Mouse (Mus musculus) megakaryocyte-erythroid progenitor cell, adult 5 weeks (primary cell): Measurements from ENCODE around the gene Polr2g. TPM values are rescaled to one million over a fixed set of nuclear protein-coding genes. Genes with fewer than 3 reads are reported as not detected.

ENCODE experiments used
- polyA plus RNA-seq: library from polyadenylated mRNA; stranded (reverse); fragments of >175 nt; gene quantifications from 2 replicates; pipeline ENCODE4 v1.2.3, GENCODE M21; 2012

Polr2g gene
- polyA plus RNA-seq = 5.0 and 6.5 TPM in 2 replicates

GRCm38 (mm10) chr19:8798264-8798946 is at the start of gene Polr2g:
Gene Polr2g, minus strand, starts transcription at chr19:8798577.

GRCm38 (mm10) chr19:8839103-8839907 is 40.9 kb upstream of the Polr2g start, which contains the start of gene Gng3:
Gene Gng3, minus strand, starts transcription at chr19:8839194.

GRCm38 (mm10) chr19:8837251-8837791 is 38.9 kb upstream of the Polr2g start, which contains the start of gene Bscl2:
Gene Bscl2, plus strand, starts transcription at chr19:8837467.

GRCm38 (mm10) chr19:8829660-8830059 is 31.3 kb upstream of the Polr2g start, which contains the start of gene AC129217.1:
Gene AC129217.1, plus strand, starts transcription at chr19:8829773.

GRCm38 (mm10) chr19:8819596-8820423 is 21.4 kb upstream of the Polr2g start, which contains the start of gene Hnrnpul2:
Gene Hnrnpul2, plus strand, starts transcription at chr19:8820010.

GRCm38 (mm10) chr19:8818801-8819595 is 20.6 kb upstream of the Polr2g start, which contains the start of gene Ttc9c:
Gene Ttc9c, minus strand, starts transcription at chr19:8819333.

GRCm38 (mm10) chr19:8802130-8802821 is 3.9 kb upstream of the Polr2g start, which contains the start of gene Zbtb3:
Gene Zbtb3, plus strand, starts transcription at chr19:8802555.

GRCm38 (mm10) chr19:8786008-8786781 is 12.2 kb downstream of the Polr2g start, which contains the start of gene Taf6l:
Gene Taf6l, minus strand, starts transcription at chr19:8786417.

GRCm38 (mm10) chr19:8774086-8774835 is 24.1 kb downstream of the Polr2g start, which contains the start of gene Tmem179b:
Gene Tmem179b, minus strand, starts transcription at chr19:8774467.

GRCm38 (mm10) chr19:8770567-8771270 is 27.7 kb downstream of the Polr2g start, which contains the start of gene Tmem223:
Gene Tmem223, plus strand, starts transcription at chr19:8770996.

GRCm38 (mm10) chr19:8756635-8757387 is 41.6 kb downstream of the Polr2g start, which contains the start of gene Nxf1:
Gene Nxf1, plus strand, starts transcription at chr19:8757073.

Other genes starting within 250 kb of the Polr2g start
- gene Slc22a8, start 207.3 kb downstream of the Polr2g start, polyA plus RNA-seq = 0.02 TPM in 1 of 2 replicates, not detected in the other
- gene Slc22a6, start 180.5 kb downstream of the Polr2g start, polyA plus RNA-seq = not detected in 2 replicates
- gene Chrm1, start 134.8 kb downstream of the Polr2g start, polyA plus RNA-seq = 0.06 and 0.22 TPM in 2 replicates
- gene Slc3a2, start 75.2 kb downstream of the Polr2g start, polyA plus RNA-seq = 116 and 163 TPM in 2 replicates
- gene Wdr74, start 62.8 kb downstream of the Polr2g start, polyA plus RNA-seq = 37.5 and 45.6 TPM in 2 replicates
- 1.1 and 2.8 TPM in 2 replicates for gene 1700092M07Rik, start 57.9 kb downstream of the Polr2g start, polyA plus RNA-seq
- gene Stx5a, start 57.2 kb downstream of the Polr2g start, polyA plus RNA-seq = 24.2 and 27.7 TPM in 2 replicates
- 37.5 and 54.2 TPM in 2 replicates for gene Nxf1, start 41.5 kb downstream of the Polr2g start, polyA plus RNA-seq
- 51.0 and 63.4 TPM in 2 replicates for gene Tmem223, start 27.6 kb downstream of the Polr2g start, polyA plus RNA-seq
- gene Tmem179b, start 24.1 kb downstream of the Polr2g start, polyA plus RNA-seq = 61.1 and 78.1 TPM in 2 replicates
- 35.3 and 40.4 TPM in 2 replicates for gene Taf6l, start 12.2 kb downstream of the Polr2g start, polyA plus RNA-seq
- gene Zbtb3, start 4.0 kb upstream of the Polr2g start, polyA plus RNA-seq = 0.30 and 0.85 TPM in 2 replicates
- gene Ttc9c, start 20.8 kb upstream of the Polr2g start, polyA plus RNA-seq = 2.8 and 3.5 TPM in 2 replicates
- 136 and 204 TPM in 2 replicates for gene Hnrnpul2, start 21.4 kb upstream of the Polr2g start, polyA plus RNA-seq
- gene AC129217.1, start 31.2 kb upstream of the Polr2g start, polyA plus RNA-seq = 141 and 155 TPM in 2 replicates
- 91.7 and 97.7 TPM in 2 replicates for gene Bscl2, start 38.9 kb upstream of the Polr2g start, polyA plus RNA-seq
- gene Gng3, start 40.6 kb upstream of the Polr2g start, polyA plus RNA-seq = not detected in 2 replicates
- gene Lrrn4cl, start 52.2 kb upstream of the Polr2g start, polyA plus RNA-seq = 0.07 and 0.34 TPM in 2 replicates
- gene Ubxn1, start 72.9 kb upstream of the Polr2g start, polyA plus RNA-seq = 176 and 267 TPM in 2 replicates
- 60.4 and 63.7 TPM in 2 replicates for gene Uqcc3, start 82.3 kb upstream of the Polr2g start, polyA plus RNA-seq
- 0.47 and 0.98 TPM in 2 replicates for gene Lbhd1, start 85.2 kb upstream of the Polr2g start, polyA plus RNA-seq
- gene Gm49403, start 85.4 kb upstream of the Polr2g start, polyA plus RNA-seq = not detected in 2 replicates
- 68.5 and 78.3 TPM in 2 replicates for gene 1810009A15Rik, start 90.3 kb upstream of the Polr2g start, polyA plus RNA-seq
- 10.1 and 13.2 TPM in 2 replicates for gene Gm49416, start 90.3 kb upstream of the Polr2g start, polyA plus RNA-seq
- gene Ints5, start 94.4 kb upstream of the Polr2g start, polyA plus RNA-seq = 32.4 and 39.0 TPM in 2 replicates
- 52.6 and 60.1 TPM in 2 replicates for gene Ganab, start 99.5 kb upstream of the Polr2g start, polyA plus RNA-seq
- gene B3gat3, start 121.8 kb upstream of the Polr2g start, polyA plus RNA-seq = 129 and 153 TPM in 2 replicates
- gene Rom1, start 130.8 kb upstream of the Polr2g start, polyA plus RNA-seq = 8.8 and 9.0 TPM in 2 replicates
- gene Eml3, start 131.0 kb upstream of the Polr2g start, polyA plus RNA-seq = 76.3 and 82.6 TPM in 2 replicates
- gene Mta2, start 143.3 kb upstream of the Polr2g start, polyA plus RNA-seq = 58.4 and 74.1 TPM in 2 replicates
- 28.2 and 29.0 TPM in 2 replicates for gene Tut1, start 155.3 kb upstream of the Polr2g start, polyA plus RNA-seq
- gene Eef1g, start 168.5 kb upstream of the Polr2g start, polyA plus RNA-seq = 124 and 163 TPM in 2 replicates
- gene Ahnak, start 190.7 kb upstream of the Polr2g start, polyA plus RNA-seq = 19.1 and 29.1 TPM in 2 replicates